Mouse (Mus musculus) forebrain, embryonic 12.5 days (tissue): ENCODE measurements around the gene Gm10188. TPM values are rescaled to one million over a fixed set of nuclear protein-coding genes. Genes with fewer than 3 reads are reported as not detected.

Experiments used
- ATAC-seq: fragments of 200-750 bp; cut with Nextera tagmentation; 2 replicates; pipeline ENCODE4 v1.8.0; 2017; ENCODE audit warnings: moderate TSS enrichment; ENCODE audit not compliant: low FRiP score
- H3K27ac ChIP-seq: fragments of 300-500 bp; sonication (generic); 2 replicates; pipeline ENCODE4 v1.5.1; 2016; ENCODE audit warnings: mild to moderate bottlenecking
- H3K27me3 ChIP-seq: fragments of 300-500 bp; sonication (generic); 2 replicates; pipeline ENCODE4 v1.6.1; 2016; ENCODE audit warnings: mild to moderate bottlenecking
- H3K36me3 ChIP-seq: fragments of 300-500 bp; sonication (generic); replicated peaks from 2 replicates; pipeline ENCODE4 v1.6.1; 2016; ENCODE audit warnings: mild to moderate bottlenecking
- H3K4me1 ChIP-seq: fragments of 300-500 bp; sonication (generic); 2 replicates; pipeline ENCODE4 v1.6.1; 2016
- H3K4me2 ChIP-seq: fragments of 300-500 bp; sonication (generic); 2 replicates; pipeline ENCODE4 v1.6.1; 2016; ENCODE audit warnings: mild to moderate bottlenecking, moderate library complexity
- H3K4me3 ChIP-seq: fragments of 300-500 bp; sonication (generic); replicated peaks from 2 replicates; pipeline ENCODE4 v1.5.1; 2016; ENCODE audit warnings: mild to moderate bottlenecking
- H3K9ac ChIP-seq: fragments of 300-500 bp; sonication (generic); 2 replicates; pipeline ENCODE4 v1.6.1; 2016; ENCODE audit warnings: mild to moderate bottlenecking
- H3K9me3 ChIP-seq: fragments of 300-500 bp; sonication (generic); 2 replicates; pipeline ENCODE4 v1.6.1; 2016
- WGBS: fragments of 180-500 bp; shearing (Covaris S2); methylation state at CpG from one replicate; pipeline ENCODE4 v1.1.7; 2016; 5-methylcytosine and 5-hydroxymethylcytosine counted together
- polyA plus RNA-seq: library from polyadenylated mRNA; unstranded; fragments of >200 nt; fragmentation: Nextera tagmentation; extraction: Ambion mirVana; gene quantifications from 2 replicates; pipeline ENCODE4 v1.2.1, GENCODE M21; 2016

Gm10188 gene
- polyA plus RNA-seq = 0.38 and 0.59 TPM in 2 replicates

GRCm38 (mm10) chr1:132229667-132230066 lies at the start of gene Gm10188:
TSS of gene Gm10188 (minus strand) at chr1:132229767.
- Histone ChIP-seq H3K4me2 (no peak within 1 kb of the TSS), H3K4me3 (no peak within 1 kb of the TSS), H3K27me3 (0 out of 2 replicates have a peak, but pooled peaks cover 3% of the 10 kb centered on the region), H3K4me1 (peaks cover 6% of the 10 kb centered on the region; the same call in 1 of the 2 replicates), H3K36me3 (no peaks in the 10 kb centered on the region), H3K9ac (no peak within 1 kb of the TSS), H3K9me3 (no peaks in the 10 kb centered on the region), H3K27ac (no peak within 1 kb of the TSS)
- WGBS = 86% methylated on average over 3 of the region's 3 CpGs
- no peak for ATAC-seq

DNA sequence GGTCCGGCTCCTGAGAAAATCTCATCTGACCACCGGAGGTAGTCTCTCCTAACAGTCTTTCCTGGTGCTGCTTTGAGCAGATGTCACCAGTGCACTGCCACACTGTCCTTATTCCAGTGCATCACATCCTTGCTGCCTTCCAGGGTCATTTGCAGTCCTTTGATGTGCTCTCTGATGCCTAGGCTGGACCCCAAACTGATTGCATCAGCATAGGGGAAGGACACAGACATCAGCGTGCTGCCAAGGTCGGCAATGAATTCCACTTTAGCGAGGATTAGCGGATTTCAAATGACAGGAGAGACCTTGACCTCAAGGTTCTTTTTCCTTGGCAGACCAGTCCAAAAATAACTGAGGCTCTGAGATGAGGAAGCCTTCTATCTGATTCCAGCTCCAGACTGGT lies 47.6 kb upstream of the Gm10188 start:
- peaks cover 12% of the 10 kb centered on the region for H3K4me1 ChIP-seq
- H3K36me3 ChIP-seq = no peaks in the 10 kb centered on the region
- H3K27me3 ChIP-seq = 0 out of 2 replicates have a peak, but pooled peaks cover 5% of the 10 kb centered on the region
- WGBS = 81% methylated on average over 6 of the region's 6 CpGs
- H3K4me2 ChIP-seq = no peak overlapping the region
- no peak overlapping the region for H3K4me3 ChIP-seq
- H3K27ac ChIP-seq = no peak overlapping the region
- no peaks in the 10 kb centered on the region for H3K9me3 ChIP-seq
- ATAC-seq = no peak
- no peak overlapping the region for H3K9ac ChIP-seq

GRCm38 (mm10) chr1:132276694-132277093 lies 47.1 kb upstream of the Gm10188 start:
- WGBS = 82% methylated on average over 3 of the region's 3 CpGs
- no peaks in the 10 kb centered on the region for H3K36me3 ChIP-seq
- H3K4me2 ChIP-seq = no peak overlapping the region
- 0 out of 2 replicates have a peak, but pooled peaks cover 8% of the 10 kb centered on the region for H3K27me3 ChIP-seq
- H3K4me1 ChIP-seq = peaks cover 8% of the 10 kb centered on the region
- H3K9me3 ChIP-seq = no peaks in the 10 kb centered on the region
- ATAC-seq = no peak
- H3K27ac ChIP-seq = no peak overlapping the region
- H3K4me3 ChIP-seq = no peak overlapping the region
- H3K9ac ChIP-seq = no peak overlapping the region

DNA sequence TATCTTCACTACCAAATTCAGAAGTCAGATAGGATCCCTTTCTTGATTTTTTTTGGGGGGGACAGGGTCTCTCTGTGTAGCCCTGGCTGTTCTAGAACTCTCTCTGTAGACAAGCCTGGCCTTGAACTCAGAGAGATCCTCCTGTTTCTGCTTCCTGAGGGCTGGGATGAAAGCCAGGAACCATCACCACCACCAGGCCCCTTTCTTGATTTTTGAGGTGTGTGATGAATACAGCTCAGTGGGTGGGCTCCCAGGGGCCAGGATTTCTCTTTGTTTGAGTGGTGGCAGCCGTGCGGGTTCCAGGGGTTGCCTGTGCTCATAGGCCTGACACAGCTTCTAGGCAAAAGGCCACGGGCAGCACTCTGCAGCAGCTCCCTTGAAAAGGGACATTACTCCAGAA lies 41.7 kb upstream of the Gm10188 start:
- no peaks in the 10 kb centered on the region for H3K36me3 ChIP-seq

DNA sequence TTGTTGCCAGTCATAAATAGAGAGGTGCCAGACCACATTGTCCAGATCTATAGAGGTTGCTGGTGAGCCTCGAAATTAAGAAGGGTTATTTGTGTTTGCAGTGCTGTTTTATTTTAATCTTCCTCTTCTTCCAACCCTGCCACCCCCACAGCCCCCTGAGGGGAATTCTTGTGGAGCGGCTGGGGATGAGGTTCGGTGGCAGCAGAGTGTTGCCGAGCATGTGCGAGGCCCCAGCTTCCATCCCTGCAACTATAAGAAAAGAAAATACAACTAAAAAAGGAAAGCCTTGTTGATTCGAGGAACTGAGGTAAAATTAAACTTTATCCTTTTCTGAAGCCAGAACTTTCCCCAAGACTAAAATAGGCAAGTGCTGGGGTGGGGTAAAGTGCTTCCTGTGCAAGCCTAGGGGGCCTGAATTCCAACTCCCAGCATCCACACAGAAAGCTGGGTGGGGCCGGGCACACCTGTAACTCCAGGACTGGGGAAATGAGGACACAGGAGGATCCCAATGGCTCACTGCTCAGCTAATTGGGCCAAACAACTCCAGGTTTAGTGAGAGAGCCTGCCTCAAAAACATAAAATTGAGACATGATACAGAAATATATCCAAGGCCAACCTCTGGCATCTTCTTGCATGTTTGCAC lies 39.0 kb upstream of the Gm10188 start:
- H3K4me2 ChIP-seq = no peak overlapping the region
- H3K4me3 ChIP-seq = no peak overlapping the region
- no peaks in the 10 kb centered on the region for H3K36me3 ChIP-seq
- 0 out of 2 replicates have a peak, but pooled peaks cover 3% of the 10 kb centered on the region for H3K27me3 ChIP-seq
- H3K27ac ChIP-seq = no peak overlapping the region
- no peak for ATAC-seq
- H3K4me1 ChIP-seq = peaks cover 13% of the 10 kb centered on the region
- H3K9ac ChIP-seq = no peak overlapping the region
- 62% methylated on average over 7 of the region's 7 CpGs for WGBS
- no peaks in the 10 kb centered on the region for H3K9me3 ChIP-seq

More for the DNA sequence above, 41.7 kb upstream of the Gm10188 start:
- H3K4me2 ChIP-seq = no peak overlapping the region
- no peak overlapping the region for H3K4me3 ChIP-seq
- 0 out of 2 replicates have a peak, but pooled peaks cover 3% of the 10 kb centered on the region for H3K27me3 ChIP-seq
- H3K27ac ChIP-seq = no peak overlapping the region
- no peak for ATAC-seq
- H3K9ac ChIP-seq = no peak overlapping the region
- peaks cover 7% of the 10 kb centered on the region for H3K4me1 ChIP-seq
- 56% methylated on average over 3 of the region's 3 CpGs for WGBS
- no peaks in the 10 kb centered on the region for H3K9me3 ChIP-seq

GRCm38 (mm10) chr1:132267959-132268358 lies 38.4 kb upstream of the Gm10188 start:
- no peak overlapping the region for H3K4me3 ChIP-seq
- no peaks in the 10 kb centered on the region for H3K9me3 ChIP-seq
- WGBS = 51% methylated on average over 2 of the region's 2 CpGs
- H3K4me1 ChIP-seq = peaks cover 13% of the 10 kb centered on the region
- no peak for ATAC-seq
- H3K27me3 ChIP-seq = 0 out of 2 replicates have a peak, but pooled peaks cover 3% of the 10 kb centered on the region
- no peaks in the 10 kb centered on the region for H3K36me3 ChIP-seq
- no peak overlapping the region for H3K27ac ChIP-seq
- no peak overlapping the region for H3K9ac ChIP-seq
- no peak overlapping the region for H3K4me2 ChIP-seq

GRCm38 (mm10) chr1:132266791-132267557 lies 37.4 kb upstream of the Gm10188 start:
- Histone ChIP-seq H3K4me1 (peaks cover 13% of the 10 kb centered on the region), H3K4me2 (no peak overlapping the region), H3K9ac (no peak overlapping the region), H3K9me3 (no peaks in the 10 kb centered on the region), H3K27ac (no peak overlapping the region), H3K27me3 (0 out of 2 replicates have a peak, but pooled peaks cover 2% of the 10 kb centered on the region), H3K36me3 (no peaks in the 10 kb centered on the region), H3K4me3 (no peak overlapping the region)
- no peak for ATAC-seq
- 72% methylated on average over 8 of the region's 8 CpGs for WGBS

- ATAC-seq = no peak
- H3K9me3 ChIP-seq = no peaks in the 10 kb centered on the region
- no peaks in the 10 kb centered on the region for H3K27me3 ChIP-seq
- H3K4me2 ChIP-seq = no peak overlapping the region
- H3K36me3 ChIP-seq = no peaks in the 10 kb centered on the region
- H3K9ac ChIP-seq = no peak overlapping the region
- no peak overlapping the region for H3K27ac ChIP-seq
- H3K4me1 ChIP-seq = peaks cover 13% of the 10 kb centered on the region
- H3K4me3 ChIP-seq = no peak overlapping the region
- WGBS = 86% methylated on average over 10 of the region's 10 CpGs
Observed at GRCm38 (mm10) chr1:132265936-132266335, 36.4 kb upstream of the Gm10188 start.

GRCm38 (mm10) chr1:132265211-132265859 lies 35.8 kb upstream of the Gm10188 start:
- Histone ChIP-seq H3K9ac (no peak overlapping the region), H3K27me3 (no peaks in the 10 kb centered on the region), H3K9me3 (no peaks in the 10 kb centered on the region), H3K4me3 (no peak overlapping the region), H3K36me3 (no peaks in the 10 kb centered on the region), H3K4me1 (peaks cover 13% of the 10 kb centered on the region), H3K27ac (no peak overlapping the region), H3K4me2 (no peak overlapping the region)
- 79% methylated on average over 8 of the region's 8 CpGs for WGBS
- no peak for ATAC-seq

- Histone ChIP-seq H3K4me3 (no peak overlapping the region), H3K4me1 (peaks cover 13% of the 10 kb centered on the region), H3K4me2 (no peak overlapping the region), H3K9ac (no peak overlapping the region), H3K27me3 (no peaks in the 10 kb centered on the region), H3K27ac (no peak overlapping the region), H3K9me3 (no peaks in the 10 kb centered on the region), H3K36me3 (no peaks in the 10 kb centered on the region)
- WGBS = 79% methylated on average over 7 of the region's 7 CpGs
- no peak for ATAC-seq
Observed at GRCm38 (mm10) chr1:132264577-132264976, 35.0 kb upstream of the Gm10188 start.

GRCm38 (mm10) chr1:132263618-132264017 lies 34.1 kb upstream of the Gm10188 start:
- H3K4me2 ChIP-seq = no peak overlapping the region
- WGBS = 59% methylated on average over 4 of the region's 4 CpGs

DNA sequence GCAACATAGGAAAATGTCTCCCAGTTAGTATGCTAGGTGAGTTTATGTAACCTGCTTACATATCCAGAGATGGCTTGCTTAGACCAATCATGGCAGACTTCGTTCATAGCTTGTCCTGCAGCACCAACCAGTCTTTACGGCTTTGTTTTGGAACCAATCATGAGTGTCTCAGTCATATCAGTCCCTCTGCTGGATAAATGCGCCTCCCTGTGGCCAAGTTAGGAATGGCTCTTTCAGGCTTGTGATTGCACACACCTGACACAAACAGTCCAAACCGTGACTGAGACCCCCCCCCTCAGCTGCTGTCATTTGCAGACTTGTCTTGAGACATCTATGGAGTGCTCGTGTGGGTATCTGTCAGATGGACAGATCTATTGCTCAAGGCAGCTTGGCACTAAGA lies 31.5 kb upstream of the Gm10188 start:
- no peak overlapping the region for H3K4me3 ChIP-seq
- no peak for ATAC-seq
- no peaks in the 10 kb centered on the region for H3K27me3 ChIP-seq
- H3K9me3 ChIP-seq = no peaks in the 10 kb centered on the region
- H3K4me1 ChIP-seq = peaks cover 6% of the 10 kb centered on the region
- no peak overlapping the region for H3K4me2 ChIP-seq
- WGBS = 66% methylated on average over 5 of the region's 5 CpGs
- H3K9ac ChIP-seq = no peak overlapping the region
- H3K36me3 ChIP-seq = no peaks in the 10 kb centered on the region
- H3K27ac ChIP-seq = no peak overlapping the region

More at GRCm38 (mm10) chr1:132263618-132264017, 34.1 kb upstream of the Gm10188 start:
- Histone ChIP-seq H3K4me3 (no peak overlapping the region), H3K27ac (no peak overlapping the region), H3K9me3 (no peaks in the 10 kb centered on the region), H3K27me3 (no peaks in the 10 kb centered on the region), H3K4me1 (peaks cover 13% of the 10 kb centered on the region), H3K9ac (no peak overlapping the region), H3K36me3 (no peaks in the 10 kb centered on the region)
- no peak for ATAC-seq
